Mouse (Mus musculus): ENCODE measurements around the gene Capn15.

The Capn15 gene

DNA sequence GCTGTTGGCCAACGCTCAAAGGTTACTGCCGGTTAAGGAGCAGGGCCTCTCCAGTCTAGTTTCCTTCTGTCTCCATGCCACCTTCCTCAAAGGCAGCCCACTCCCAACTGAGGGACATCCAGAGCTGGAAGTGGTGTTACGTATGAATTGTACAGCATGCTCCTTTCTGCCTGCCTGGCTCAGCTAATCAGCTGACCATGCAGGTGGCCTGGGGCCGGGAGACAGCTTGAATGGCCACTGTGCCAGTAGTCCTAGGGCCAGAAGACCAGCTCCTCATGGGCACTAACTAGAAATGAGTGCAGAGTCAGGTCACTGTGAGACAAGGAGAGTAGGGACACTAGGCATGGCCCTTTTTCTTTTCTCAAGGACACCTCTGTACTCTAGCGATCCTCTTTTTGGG lies 32.4 kb downstream of the Capn15 start:
- DNase-seq, result no peak

DNA sequence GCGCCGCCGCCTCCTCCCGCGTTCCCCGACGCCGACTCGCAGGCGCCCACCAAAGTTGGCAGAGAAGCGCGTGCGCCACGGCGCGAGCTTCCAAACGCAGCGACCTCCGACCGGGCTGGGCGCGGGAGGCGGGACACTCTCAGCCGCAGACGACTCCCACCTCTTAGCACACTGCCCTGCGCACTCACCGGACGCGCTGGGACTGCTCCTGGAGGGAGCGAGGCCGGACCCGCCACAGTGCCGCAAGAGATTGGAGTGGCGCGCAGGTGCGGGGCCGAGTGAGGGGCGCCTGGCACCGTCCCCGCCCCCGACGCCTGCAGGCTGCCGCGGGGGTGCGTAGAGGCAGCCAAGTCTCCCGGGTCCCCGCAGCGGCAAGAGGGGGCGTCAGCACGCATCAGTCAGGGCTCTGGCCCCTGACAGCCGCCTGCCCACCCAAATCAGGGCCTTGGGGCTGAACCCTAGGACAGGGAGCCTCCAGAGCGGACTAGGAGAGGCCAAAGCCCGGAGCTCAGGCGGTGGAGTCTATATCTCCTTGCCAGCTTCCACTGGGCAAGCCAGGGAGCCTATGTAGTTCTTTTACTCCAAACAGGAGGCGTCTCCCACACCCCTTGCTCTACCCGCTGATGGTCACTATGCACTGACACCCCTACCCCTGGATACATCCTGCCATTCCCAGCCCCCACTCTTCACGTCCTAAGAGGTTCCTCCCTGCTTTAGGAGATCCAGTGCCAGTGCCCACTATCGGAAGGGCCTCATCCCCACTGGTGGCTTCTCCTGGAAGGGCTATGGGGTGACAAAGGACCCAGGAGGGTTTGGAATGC lies 33.6 kb downstream of the Capn15 start, which contains the start of gene A930017K11Rik:
Gene A930017K11Rik (minus strand): TSS at position 763 of the 821 bp plus-strand sequence.
- DNase-seq, result no peak

DNA sequence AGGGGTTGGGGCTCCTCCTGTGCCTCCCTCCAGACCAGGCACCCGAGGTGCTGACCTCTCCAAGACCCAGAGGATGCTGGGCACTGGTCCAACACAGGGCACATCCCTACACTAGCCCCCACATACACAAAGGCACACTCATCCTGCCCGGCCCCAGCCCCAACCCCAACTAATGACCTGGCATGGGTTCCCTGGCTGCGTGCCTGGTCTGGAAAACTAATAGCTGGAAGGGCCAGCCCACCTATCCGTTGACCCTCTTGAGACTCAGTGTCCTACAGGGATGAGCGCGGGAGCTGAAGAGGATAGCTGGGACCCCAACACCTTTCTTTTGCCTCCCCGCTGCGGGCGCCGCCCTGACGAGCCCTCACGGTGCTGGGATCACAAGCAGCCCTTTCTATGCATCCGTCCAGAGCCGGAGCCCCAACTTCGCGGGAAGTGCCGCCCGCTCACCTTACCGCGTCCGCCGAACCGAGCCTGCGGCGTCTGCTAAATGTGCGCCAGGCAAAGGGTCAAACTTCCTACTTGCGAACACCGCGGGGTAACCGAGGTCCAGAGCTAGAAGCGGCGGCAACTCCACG lies 34.3 kb downstream of the Capn15 start:
- DNase-seq, result peak; percentile 41

DNA sequence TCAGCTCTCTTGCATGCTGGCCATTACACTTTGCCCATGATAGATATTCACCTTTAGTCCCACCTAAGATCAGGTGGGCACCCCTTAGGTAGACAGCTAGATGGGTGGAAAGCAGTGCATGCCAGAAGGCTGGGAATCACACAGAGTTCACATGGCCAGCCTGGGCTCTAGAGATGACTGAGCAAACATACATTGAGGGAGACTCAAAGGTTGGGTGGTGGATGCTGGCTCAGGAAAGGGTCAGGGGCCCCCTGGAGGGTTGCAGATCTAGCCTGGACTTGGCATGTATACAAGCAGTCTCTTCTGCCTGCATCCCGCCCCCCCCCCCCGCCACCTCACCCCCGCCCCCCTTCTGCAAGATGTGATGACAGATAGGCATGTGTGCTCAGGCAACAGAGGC lies 34.9 kb downstream of the Capn15 start:
- no peak for DNase-seq

- DNase-seq, result no peak
Measured at GRCm38 (mm10) chr17:25949981-25950380, 35.6 kb downstream of the Capn15 start.

- no peak for DNase-seq
Measured at GRCm38 (mm10) chr17:25948051-25948450, 37.5 kb downstream of the Capn15 start.

- no peak for DNase-seq
Measured at GRCm38 (mm10) chr17:25947576-25947975, 38.0 kb downstream of the Capn15 start.

- no peak for DNase-seq
Measured at GRCm38 (mm10) chr17:25946891-25947290, 38.7 kb downstream of the Capn15 start.

DNA sequence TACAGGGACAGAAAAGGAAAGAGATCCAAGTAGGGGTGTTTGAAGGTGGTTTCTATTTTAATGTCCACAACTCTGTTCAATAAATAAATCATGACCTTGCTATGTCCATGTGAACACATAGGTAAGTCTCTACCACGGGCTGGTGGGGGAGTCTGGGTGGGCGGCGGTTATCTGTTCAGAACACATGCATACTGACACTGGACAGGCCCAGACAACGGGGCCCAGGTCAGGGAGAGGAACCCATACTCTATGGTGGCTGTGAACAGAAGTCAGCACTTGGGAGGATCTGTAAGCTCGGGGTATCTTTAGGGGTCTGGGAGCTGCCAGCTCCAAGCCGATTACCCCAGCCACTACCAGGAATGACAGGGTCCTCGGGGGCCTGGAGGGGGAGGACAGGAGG lies 39.2 kb downstream of the Capn15 start:
- DNase-seq, result no peak

DNA sequence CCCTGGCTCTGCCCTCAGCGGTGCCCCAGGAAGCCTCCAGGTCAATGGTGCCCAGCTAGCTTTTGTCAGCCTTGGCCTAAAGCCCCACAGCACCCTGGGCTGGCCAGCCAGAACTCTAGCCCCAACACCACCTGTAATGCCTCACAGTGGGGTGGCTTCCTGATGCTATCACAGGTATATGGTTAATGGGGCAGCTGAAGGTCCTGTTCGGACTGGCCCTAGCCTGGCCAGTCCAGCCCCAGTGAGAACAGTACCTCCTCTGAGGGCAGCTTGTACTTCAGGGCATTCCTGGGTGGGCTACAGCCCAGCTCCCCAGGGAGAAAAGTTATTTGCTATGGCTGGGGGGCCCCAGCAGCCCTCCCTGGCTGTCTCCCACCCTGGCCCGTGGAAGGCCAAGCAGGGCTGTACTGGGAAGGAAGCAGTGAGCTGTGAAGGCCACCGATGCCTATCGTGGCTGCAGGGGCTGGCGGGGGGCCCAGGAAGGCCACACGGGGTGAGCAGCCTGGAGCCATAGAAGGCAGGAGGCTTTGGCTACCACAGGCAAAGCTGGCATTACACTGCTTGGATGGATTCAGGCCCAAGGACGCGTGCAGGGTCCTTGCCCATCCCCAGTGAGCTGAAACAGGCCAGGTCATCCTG lies 40.0 kb downstream of the Capn15 start:
- no peak for DNase-seq

DNA sequence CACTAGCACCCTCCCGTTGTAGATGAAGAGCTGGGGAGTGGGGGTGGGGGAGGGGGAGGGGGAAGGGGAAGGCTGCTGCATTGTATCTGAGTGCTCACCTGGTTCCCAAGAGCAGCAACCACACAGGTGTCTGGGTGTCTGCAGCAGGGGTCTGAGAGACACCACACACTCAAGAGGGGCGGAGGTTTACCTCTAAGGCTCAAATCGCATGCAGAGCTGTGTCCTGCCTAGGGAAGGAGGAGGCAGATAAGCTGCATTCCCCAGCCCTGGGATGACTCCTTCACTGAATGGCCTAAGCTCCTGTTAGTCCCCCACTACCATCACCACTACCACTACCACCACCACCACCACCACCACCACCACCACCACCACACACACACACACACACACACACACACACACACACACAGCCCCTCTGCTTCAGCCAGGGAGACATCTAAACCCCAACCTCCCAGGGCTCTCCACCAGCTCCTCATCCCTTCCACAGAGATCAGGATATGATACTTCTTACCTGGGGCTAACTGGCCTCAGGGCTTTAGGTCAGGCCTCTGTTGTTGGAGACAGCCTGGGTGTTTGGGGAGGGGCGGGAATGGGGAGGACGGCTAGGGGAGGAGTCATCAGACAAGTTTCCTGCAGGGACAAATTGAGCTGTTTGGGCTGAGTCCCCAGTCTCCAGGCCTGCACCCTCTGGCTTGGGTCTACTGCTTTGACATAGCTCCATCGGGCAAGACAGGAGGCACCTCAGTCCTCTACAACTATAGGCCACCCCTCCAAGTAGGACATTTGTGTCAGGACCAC lies 41.0 kb downstream of the Capn15 start, which contains the start of the genes Pigq and Nhlrc4:
Gene Pigq (minus strand): TSS at position 571 of the 798 bp plus-strand sequence.
Gene Nhlrc4 (minus strand): TSS at position 596 of the 798 bp plus-strand sequence.
- DNase-seq, result no peak

DNA sequence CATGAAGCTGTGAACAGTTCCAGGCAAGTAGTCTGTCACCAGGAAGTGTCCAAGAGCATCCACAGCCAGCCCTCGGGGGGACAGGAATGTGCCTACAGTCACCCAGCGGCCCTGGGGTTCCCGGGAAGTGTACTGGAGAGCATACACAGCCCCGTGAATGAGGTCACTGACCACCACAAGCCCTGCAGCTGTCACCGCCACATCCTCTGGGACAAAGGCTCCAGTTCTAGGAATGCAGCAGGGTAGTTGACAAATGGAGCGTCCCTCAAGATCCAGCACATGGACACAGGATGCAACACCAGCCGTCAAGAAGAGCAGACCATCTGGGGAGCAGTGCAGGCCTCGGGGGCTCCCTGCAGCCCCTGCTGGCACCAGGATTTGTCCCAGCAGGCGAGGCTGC lies 41.8 kb downstream of the Capn15 start:
- no peak for DNase-seq

DNA sequence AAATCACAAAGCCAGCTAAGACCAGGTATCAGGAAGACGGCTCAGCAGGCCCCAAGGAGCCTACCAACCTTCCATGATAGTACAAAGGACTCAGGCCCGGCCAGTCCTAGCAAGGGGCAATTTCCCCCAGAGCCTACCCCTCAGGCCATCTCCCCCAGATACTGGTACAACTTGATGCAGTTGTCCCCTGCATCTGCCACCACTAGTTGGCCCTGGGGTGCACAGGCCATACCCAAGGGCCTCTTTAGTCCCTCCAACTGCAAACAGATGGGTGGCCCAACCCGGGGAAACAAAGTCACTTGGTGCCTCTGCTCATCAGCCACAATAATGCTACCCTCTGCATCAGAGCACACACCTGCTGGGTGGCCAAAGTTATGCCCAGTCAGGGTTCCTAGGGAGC lies 42.4 kb downstream of the Capn15 start:
- DNase-seq, result no peak

GRCm38 (mm10) chr17:25942597-25943151 lies 42.9 kb downstream of the Capn15 start:
- no peak for DNase-seq

DNA sequence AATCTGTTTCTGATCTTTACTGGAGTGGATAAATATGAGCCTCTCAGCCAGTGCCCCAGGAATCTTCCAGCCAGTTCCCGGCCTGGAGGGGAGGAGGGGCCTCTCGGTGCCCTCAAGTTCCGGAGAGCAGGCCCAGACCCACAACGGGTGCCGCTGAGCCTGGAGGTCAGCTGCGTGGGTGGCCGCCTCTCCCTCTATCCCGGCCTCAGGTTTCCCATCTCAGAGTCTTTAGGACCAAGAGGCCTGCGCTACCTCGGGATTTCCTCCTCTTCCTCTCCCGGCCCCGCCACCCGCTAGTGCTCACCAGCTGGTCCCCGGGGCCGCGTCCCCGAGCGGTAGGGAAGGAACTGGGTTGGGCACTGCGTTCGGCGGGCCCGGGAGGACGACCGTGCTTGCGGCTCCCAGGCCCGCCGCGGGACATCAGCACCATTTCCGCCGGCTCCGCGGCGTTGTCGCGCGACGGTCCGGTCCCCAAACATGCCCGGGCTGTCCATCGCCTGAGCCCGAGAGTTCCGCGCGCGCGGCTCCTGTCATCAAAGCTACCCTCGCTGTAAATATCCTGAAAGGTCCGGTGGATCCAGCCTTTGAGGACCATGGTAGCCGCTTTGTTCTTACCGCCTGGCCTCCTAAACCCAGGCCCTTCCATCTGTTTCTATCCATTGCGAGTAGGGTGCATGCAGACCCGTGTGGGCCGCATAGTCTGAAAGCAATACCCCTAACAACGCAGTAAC lies 43.9 kb downstream of the Capn15 start:
- no peak for DNase-seq

GRCm38 (mm10) chr17:25934526-25934925 lies 51.1 kb downstream of the Capn15 start:
- DNase-seq, result no peak

- DNase-seq, result peak; percentile 89
Measured at GRCm38 (mm10) chr17:25925348-25925747, 60.2 kb downstream of the Capn15 start.

DNA sequence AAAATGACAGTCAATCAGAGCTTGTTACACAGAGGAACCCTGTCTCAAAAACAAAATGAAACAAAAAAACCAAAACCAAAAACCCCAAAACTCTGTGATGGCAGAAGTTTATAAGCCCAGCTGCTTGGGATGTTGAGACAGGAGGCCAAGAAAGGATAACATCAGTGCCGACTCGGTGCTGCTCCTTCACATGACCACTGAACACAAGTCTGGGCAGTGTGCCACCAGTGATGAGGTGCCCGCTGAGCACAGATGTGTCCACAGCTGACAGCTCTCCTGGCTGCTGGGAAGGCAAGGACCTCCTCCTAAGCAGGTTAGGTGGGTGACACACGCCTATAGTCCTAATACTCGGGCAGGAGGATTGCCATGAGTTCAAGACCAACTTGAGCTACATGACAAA lies 63.5 kb downstream of the Capn15 start:
- no peak for DNase-seq

GRCm38 (mm10) chr17:25919786-25920642 lies 65.6 kb downstream of the Capn15 start:
- peak; percentile 100 for DNase-seq

- DNase-seq, result peak; percentile 62
Measured at GRCm38 (mm10) chr17:25919144-25919785, 66.3 kb downstream of the Capn15 start, which contains the start of gene Rab40c. Gene Rab40c, minus strand, starts transcription at chr17:25919727.

Data from layer of hippocampus, adult 9-11 months (tissue).